Mouse (Mus musculus) thymus, postnatal 10 days (tissue): Measurements from ENCODE around the gene Ttyh1.

ENCODE experiments used
- DNase-seq, 2 experiments: peaks; one replicate each; pipeline ENCODE4 v3.0.0; 2021; ENCODE audit warnings: low spot score in 2 of 2

Gene Ttyh1

DNA sequence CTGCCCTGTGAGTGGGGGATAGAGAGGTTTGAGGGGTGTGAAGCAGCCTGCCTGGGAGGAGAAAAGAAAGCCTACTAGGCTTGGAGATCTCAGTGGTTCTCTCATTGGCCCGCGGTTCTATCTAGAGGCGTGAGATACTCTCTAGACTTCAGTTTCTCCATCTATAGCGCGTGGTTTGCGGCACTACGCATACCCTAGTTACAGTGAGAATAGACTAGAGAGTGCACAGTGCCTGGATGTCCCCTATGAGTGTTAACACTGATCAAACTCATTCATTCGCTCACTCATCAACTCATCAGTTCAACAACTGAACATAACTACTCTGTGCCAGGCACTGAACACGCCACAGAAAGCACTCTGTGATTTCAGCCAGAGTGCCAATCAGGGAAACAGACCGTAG is 3.6 kb downstream of the Ttyh1 start:
- DNase-seq = no peak

DNA sequence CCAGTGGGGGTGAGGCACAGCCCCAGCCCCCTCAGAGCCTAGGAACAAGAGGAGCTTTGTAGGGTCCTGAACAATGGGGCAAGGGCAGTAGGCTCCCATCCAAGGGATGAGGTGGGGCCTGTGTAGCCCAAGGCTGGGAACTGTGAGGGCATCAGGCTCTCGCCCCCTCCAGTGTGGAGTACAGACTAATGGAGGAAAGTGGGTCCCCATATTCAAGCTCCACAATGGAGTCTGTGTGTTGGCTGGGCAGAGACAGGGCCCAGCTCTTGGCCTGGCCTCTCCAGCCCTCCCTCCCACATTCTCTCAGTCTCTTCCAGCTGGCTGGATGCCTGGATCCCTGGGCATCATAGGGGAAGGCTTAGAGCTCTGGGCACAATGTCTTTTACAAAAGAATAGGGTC is 4.5 kb downstream of the Ttyh1 start:
- no peak for DNase-seq

DNA sequence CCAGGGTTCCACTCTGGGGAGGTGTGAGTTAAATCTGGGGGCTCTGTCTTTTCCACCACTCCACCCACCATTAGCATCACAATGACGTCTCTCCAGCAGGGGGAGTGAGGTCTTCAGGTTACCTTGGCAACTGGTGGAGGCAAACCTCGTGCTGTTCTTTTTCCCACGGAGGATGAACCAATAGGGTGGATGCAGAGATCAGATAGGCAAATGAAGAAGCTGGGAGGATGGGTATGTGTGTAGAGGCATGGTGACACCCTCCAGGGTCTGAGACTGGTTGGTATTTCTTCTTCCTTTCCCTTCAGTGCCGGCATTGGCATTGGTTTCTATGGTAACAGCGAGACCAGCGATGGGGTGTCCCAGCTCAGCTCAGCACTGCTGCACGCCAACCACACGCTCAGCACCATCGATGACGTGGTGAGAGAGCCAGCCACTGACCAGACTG is 5.1 kb downstream of the Ttyh1 start:
- peak in 1 of 2 experiments; percentile 35 for DNase-seq

DNA sequence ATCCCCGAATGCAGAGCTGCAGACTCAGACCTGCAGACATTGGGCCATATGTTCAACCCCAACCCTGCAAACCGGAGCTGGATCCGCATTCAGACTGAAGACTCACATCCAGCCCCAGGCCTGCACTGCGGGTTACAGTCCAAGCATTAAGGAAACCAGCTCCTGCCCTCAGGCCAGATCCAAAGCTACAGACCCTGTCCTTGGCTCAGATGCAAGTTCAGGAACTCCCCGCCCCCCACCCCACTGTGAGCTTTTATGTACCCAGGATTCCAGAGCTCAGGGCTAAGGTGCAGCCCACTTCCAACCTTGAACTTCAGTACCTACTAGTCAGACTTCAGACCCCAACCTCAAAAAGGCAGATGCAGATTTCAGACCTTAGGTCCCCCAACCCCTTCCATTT is 5.6 kb downstream of the Ttyh1 start:
- DNase-seq = no peak

DNA sequence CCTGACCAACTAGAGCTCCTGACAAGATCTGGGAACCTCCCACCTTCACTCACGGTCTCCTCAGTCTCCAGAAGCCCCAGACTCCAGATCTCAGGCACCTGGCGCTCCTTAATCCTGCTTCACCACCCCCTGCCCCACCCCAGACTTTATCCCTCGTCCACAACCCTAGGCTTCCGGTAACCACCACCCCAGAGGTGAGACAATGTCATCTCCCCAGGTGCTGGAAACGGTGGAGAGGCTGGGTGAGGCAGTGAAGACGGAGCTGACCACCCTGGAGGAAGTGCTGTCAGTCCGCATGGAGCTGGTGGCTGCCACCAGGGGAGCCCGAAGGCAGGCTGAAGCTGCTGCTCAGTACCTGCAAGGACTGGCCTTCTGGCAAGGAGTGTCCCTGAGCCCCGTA is 6.1 kb downstream of the Ttyh1 start:
- no peak for DNase-seq

DNA sequence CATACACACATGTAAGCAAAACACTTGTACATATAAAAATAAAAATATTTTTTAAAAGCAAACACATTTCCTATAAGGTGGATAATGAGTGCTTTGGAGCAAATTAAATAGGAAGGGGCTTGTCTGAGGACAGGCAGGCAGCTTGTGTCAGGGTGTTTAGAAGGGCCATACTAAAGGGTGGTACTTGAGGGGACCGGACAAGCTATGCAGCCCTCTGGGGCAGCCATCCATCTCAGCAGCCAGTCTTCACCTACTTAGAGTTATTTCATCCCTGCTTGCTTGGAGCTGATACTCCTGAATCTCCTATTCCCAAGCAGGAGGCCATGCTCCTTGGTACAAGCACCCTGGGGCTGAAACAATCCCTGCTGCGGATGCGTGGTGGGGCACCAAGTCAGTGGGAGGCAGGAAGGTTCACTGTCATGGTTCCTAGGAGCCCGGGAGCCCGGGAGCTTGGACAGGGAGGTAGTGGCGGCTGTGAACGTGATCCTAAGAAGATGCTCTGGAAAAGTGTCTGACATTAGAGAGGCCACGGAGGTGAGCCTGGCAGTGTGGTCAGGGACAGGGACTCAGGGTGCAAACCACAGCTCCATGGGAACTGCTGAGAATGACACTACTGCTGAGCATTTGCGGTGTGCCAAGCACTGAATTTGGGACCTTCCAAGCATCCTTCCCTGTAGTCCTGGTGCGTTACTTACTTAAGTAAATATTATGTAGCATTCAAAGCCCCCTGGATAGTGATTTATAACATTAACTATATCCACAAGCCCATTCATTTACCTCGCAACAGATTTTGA is 8.0 kb downstream of the Ttyh1 start:
- DNase-seq = no peak

DNA sequence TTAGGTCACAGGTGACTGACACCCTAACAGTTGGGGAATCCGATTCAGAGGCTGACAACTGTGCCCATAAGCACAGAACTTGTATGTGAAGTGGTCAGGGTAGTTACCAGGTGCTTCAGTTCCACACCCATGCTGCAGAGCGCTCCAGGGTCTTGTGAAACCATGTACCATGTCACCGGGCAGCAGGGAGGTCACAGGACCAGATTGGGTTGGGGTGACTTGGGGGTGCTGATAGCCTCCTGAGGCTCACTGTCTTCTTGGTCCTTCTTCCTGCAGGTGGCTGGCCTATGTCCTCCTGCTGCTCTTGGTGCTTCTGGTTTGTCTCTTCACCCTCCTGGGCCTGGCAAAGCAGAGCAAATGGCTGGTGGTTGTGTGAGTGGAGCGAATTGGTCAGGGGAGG is 8.7 kb downstream of the Ttyh1 start:
- no peak for DNase-seq

DNA sequence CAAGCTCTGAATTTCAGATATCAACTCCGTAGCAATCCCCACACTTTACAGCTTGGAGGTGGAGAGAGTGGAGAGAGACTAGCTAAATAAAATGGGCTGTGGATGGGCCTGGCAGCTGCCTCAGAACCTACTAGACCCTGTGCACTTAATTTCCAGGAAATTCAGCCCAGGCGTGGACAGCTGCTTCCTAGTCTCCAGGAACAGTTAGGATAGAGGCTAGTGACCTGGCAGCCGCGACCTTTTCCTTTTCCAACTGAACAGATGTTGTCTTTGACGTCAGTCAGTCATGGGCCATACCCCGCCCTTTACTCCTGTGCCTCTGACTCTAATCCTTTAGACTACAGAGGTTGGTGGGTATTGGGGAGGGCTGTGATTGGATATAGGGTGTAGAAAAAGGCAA is 9.7 kb downstream of the Ttyh1 start:
- no peak for DNase-seq

DNA sequence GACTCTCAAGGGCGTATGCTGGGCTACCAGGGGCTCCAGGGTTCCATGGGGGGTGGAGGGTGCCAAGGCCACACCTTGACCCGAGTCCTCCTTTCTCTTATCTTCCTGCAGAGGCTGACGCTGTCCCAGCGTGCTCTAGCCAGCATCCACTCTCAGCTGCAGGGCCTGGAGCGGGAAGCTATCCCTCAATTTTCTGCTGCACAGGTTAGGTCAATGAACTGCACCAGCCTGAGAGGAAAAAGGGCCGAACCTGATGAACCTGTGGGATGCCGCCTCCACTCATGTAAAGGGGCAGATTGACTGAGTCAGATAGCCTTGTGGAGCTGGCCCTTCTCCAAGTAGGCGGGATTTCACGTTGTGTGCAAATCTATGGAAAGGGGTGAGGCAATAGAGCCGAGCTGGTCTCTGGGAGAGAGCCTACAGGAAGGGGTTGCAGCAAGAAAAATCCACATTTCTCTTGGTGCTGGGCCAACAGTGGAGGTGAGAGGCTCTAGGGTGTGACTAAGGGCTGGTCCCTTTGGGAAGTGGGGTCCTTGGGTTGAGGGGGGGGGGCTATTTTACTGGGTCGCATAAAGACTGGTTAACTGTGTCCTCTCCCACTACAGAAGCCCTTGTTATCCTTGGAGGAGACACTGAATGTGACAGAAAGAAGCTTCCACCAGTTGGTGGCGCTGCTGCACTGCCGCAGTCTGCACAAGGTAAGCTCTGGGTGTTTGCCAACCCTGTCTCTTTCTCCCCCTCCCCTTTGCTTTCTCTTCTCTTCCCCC is 11.7 kb downstream of the Ttyh1 start:
- peak; percentile 59 to 84 for DNase-seq

DNA sequence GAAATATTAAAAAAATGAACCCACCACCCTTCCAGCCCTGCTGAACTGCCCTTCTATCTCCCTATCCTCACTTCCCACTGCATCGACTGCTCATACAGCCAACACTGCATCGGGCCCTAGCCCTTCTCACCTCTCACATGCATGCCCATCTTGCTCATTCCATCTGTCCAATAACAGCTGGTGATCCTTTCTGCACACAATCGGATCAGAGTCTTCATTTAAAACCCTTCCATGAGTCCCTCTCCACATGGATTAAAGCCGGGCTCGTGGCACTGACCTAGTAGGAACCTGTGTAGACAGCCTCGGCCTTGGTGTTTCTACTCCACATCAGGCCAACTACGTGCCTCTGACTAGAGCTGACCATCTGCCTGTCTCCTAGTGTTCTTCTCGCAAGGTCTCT is 12.8 kb downstream of the Ttyh1 start:
- no peak for DNase-seq

DNA sequence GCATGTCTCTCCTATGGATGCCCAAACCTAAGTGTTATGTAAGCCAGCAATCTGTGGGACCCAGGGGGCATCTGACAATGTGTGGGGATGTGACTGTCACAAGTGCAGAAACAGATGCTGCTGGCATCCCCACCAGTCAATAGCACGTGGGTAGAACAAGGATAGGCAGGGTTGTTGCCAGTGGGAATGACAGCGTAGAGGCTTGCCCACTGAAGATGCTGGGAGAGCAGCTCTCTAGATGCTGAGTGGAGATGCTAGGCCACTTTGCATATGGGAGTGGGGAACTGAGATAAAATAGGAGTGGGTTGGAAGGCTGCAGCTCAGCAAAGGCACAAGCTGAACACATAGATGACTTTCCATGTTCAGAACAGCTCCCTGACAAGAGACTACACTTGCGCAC is 13.4 kb downstream of the Ttyh1 start:
- no peak for DNase-seq

DNA sequence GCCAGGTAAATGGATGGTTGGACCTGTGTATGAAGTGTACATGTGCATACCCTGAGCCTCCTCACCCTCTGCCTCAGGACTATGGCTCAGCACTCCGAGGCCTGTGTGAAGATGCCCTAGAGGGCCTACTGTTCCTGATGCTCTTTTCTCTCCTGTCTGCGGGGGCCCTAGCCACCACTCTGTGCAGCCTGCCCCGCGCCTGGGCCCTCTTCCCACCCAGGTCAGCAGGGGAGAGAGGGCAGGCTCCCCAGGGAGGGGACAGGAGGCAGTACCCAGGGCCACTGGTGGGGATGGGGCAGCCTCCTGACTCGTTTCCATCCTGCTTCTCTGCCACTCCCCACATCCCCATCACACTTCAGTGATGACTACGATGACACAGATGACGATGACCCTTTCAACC is 13.8 kb downstream of the Ttyh1 start:
- no peak for DNase-seq

DNA sequence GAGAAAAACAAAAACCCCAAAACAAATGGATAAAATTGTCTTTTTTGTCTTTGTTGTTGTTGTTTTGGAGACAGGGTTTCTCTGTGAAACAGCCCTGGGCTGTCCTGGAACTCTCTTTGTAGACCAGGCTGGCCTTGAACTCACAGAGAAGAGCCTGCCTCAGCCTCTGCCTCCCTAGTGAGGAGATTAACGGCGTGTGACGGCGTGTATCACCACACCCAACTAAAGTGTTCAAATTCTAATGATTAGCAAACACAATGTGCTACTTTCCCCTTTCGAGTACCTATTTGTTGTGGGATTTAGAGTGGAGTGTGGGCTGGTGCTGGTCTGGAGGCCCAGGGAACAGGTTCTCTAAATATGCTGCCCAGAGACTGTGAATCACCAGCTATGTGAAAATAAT is 15.7 kb downstream of the Ttyh1 start:
- no peak for DNase-seq

DNA sequence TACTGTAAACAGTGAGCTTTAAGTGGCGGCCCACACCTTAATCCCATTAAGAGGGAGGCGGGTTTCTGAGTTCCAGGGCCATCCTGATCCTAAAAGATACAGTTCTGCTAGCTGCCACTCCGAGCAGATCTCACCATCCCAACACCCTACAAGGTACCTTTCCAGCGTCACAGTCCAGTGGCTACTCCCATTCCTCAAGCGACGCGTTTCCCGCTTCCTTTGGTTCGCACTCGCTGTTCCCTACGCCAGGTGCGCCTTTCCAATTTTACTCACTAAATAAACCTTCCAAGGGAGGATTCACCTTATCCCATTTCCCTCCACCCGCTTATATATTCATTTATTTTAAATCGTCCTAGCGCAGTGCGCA is 17.2 kb downstream of the Ttyh1 start:
- DNase-seq = no peak

DNA sequence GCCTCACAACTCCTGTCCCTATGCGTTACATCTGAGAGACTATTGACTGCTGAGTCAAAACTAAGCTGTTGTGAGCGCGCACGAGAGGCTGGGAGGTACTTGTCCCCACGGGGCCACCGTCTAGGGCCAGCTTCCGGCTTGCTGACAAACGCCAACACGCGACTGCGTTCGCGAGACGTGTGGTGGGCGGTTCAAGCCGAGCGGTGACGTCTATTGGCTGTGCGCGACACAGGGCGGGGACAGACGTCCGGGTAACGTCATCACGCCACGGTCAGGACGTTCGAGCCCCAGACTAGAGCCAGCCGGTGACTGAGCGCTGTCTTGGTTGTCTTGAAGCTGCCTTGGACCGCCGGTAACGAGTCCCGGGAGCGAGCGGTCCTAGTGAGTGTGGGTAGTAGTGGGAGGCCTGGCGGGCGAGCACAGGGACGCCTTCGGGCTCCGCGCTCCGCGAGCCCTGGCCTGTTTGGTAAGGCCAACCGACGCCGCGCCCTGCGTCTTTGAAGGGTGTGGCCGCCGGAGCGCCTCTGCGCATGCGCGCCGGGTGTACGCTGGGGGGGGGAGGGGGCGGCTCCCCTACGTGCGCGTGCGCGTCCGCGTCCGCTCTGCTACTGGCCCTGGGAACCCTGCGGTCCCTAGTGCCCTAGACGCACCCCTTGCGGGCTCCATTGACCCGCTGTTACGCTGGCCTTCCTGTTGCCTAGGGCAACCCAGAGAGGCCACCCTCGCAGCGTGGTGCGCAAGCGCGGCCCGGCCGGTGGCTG is 17.7 kb downstream of the Ttyh1 start, which contains the start of gene Leng8:
Leng8 (plus strand) TSS at position 269 of the 761 bp plus-strand sequence.
- DNase-seq = peak; percentile 97 to 99

DNA sequence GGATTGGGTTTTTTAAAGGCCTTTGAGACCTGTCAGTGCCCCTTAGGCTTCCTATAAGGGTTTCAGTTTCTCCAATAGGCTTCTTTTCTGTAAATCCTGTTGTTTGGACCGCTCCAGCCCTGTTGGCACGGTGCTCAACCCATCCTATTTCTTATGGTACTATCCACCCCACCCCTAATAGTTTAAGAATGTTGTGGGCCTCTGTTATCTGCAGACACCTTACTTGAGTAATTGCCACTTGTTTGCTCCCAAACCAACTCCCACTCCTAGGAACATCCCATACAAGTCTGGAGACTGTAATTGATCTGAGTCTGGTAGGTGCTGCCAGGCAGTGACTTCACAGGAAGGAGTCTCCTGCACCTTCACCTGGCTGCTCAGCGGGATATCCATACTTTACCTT is 18.5 kb downstream of the Ttyh1 start:
- no peak for DNase-seq

DNA sequence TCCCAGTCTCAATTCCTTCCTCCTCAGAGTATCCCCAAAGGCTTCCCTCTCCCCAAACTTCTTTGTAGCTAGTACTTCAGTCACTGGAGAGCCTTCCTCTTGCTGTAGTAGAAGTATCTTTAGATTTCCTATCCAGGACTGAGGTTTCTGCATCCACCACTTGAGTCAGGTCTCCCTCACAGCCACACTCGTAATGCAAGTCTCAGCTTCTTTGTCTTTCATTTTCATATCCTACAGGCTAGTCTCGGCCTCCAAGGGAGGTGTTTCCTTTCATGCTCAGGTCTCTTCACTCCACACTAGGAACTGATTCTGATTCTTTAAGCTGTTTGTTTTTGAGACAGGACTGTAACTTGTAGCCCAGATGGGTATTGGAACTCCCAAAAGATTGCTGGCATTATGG is 19.0 kb downstream of the Ttyh1 start:
- no peak for DNase-seq

DNA sequence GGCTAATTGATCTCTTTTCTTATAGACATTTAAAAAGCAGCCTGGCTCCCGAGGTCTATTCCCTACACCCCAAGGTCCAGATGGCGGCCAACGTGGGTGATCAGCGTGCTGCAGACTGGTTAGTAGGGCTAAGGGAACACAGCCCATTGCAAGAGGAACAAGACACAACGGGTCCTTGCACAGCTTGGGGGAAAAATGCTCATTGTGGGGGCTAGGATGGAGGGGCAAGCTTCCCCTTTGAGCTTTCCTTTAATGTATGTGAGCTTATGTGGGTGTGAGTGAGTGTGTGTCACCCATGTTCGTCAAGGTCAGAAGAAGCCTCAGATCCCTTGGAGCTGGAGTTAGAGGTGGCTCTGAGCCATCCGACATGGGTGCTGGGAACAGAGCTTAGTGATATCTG is 19.5 kb downstream of the Ttyh1 start:
- no peak for DNase-seq

DNA sequence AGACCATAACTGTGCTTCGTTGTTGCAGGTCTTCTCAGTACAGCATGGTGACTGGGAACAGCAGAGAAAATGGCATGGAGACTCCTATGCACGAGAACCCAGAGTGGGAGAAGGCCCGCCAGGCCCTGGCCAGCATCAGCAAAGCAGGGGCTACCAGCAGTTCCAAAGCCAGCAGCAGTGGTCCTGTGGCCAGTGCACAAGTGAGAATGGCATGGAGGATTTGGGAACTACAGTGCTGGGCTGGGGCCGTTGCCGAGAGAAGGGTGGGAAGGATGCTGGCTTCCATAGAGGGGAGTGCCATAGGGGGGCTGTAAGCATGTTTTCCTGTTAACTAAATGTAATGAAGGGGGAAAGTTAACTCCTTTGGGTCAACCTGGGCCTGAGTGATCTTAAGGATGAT is 20.2 kb downstream of the Ttyh1 start:
- no peak for DNase-seq

DNA sequence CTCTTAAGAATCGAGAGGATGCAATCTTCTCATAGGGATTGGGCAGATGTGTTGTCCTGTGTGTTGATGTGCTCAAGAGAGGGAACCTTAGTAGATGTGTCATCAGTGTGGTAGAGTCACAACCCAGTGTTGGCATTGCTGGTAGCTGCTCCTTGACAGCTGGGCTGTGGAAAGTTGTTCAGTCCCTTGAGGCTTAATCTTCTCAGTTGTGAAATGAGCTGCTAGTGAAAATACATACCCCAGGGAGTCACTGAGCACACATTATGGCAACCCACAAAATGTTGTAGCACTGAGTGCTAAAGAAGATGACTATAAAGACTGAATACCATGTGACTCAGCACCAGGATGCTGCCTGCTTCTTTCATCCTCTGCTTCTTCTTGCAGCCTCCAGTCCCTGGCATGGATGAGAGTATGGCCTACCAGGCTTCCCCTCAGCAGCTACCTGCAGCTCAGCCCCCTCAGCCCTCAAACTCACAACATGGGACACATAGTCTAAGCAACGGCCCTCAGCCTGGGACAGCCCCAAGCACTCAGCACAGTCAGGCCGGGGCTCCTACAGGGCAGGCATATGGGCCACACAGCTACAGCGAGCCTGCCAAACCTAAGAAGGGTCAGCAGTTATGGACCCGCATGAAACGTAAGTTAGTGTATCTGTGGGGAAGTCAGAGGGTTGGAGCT is 22.6 kb downstream of the Ttyh1 start:
- no peak for DNase-seq

DNA sequence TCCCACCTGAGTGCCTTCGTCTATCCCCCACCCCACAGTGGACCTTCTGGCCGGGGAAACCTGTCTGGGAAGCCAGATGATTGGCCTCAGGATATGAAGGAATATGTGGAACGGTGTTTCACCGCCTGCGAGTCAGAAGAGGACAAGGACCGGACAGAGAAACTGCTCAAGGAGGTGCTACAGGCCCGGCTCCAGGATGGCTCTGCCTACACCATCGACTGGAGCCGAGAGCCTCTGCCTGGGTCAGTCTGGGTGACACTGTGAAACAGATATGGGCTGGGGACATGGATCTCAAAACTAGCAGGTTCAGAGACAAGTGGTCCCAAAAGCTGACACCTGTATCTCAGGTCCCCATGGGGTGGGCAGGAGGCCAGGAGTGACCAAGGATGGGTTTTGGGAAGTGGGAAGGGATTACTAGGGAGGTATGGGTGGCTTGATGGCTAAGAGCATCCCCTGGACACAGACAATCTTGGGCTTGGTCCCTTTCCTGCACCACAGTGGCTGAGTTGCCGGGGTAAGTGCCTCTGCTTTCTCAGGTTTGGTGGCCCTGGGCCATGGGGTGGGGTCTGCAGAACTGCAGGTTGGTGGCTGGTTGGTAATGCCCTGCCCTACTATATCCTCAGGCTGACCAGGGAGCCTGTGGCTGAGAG is 23.7 kb downstream of the Ttyh1 start:
- no peak for DNase-seq
